Mouse (Mus musculus) stomach, postnatal 0 days (tissue): Measurements from ENCODE around the gene Ddn. TPM values are rescaled to one million over a fixed set of nuclear protein-coding genes. Genes with fewer than 3 reads are reported as not detected.

Experiments used
- ATAC-seq: fragments of 200-750 bp; cut with Nextera tagmentation; 2 replicates; pipeline ENCODE4 v1.8.0; 2017; ENCODE audit not compliant: low FRiP score, low TSS enrichment
- DNase-seq: peaks from one replicate; pipeline ENCODE4 v3.0.0-alpha.2; 2016; ENCODE audit warnings: low spot score
- H3K27ac ChIP-seq: fragments of 300-500 bp; sonication (generic); replicated peaks from 2 replicates; pipeline ENCODE4 v1.5.1; 2014; ENCODE audit warnings: mild to moderate bottlenecking, control low read depth
- H3K27me3 ChIP-seq: fragments of 300-500 bp; sonication (generic); 2 replicates; pipeline ENCODE4 v1.6.1; 2014; ENCODE audit warnings: low read length; ENCODE audit not compliant: control insufficient read depth, insufficient read depth
- H3K36me3 ChIP-seq: fragments of 300-500 bp; sonication (generic); 2 replicates; pipeline ENCODE4 v1.6.1; 2014; ENCODE audit warnings: low read length, mixed read lengths; ENCODE audit not compliant: control insufficient read depth, insufficient read depth
- H3K4me1 ChIP-seq: fragments of 300-500 bp; sonication (generic); replicated peaks from 2 replicates; pipeline ENCODE4 v1.6.1; 2014; ENCODE audit warnings: antibody characterized with exemption; ENCODE audit not compliant: control insufficient read depth, insufficient read depth
- H3K4me2 ChIP-seq: fragments of 300-500 bp; sonication (generic); replicated peaks from 2 replicates; pipeline ENCODE4 v1.6.1; 2014; ENCODE audit warnings: low read depth, mild to moderate bottlenecking, control low read depth, moderate library complexity
- H3K4me3 ChIP-seq: fragments of 300-500 bp; sonication (generic); 2 replicates; pipeline ENCODE4 v1.5.1; 2014; ENCODE audit warnings: low read depth, low read length, control low read depth
- H3K9ac ChIP-seq: fragments of 300-500 bp; sonication (generic); 2 replicates; pipeline ENCODE4 v1.6.1; 2014; ENCODE audit warnings: mild to moderate bottlenecking, low read length, control low read depth, mixed read lengths
- H3K9me3 ChIP-seq: fragments of 300-500 bp; sonication (generic); 2 replicates; pipeline ENCODE4 v1.6.1; 2016; ENCODE audit warnings: low read length; ENCODE audit not compliant: control insufficient read depth
- CTCF ChIP-seq: IDR thresholded peaks from 2 replicates; pipeline ENCODE4 v1.5.1; 2016; ENCODE audit warnings: antibody characterized with exemption, low read depth, mild to moderate bottlenecking, moderate library complexity
- EP300 ChIP-seq: optimal IDR thresholded peaks from 2 replicates; pipeline ENCODE3; 2016; ENCODE audit warnings: antibody characterized with exemption
- WGBS: fragments of 180-500 bp; shearing (Covaris S2); extraction: QIAGEN DNeasy Blood & Tissue Kit; methylation state at CpG from one replicate; pipeline ENCODE4 v1.1.7; 2014; 5-methylcytosine and 5-hydroxymethylcytosine counted together
- polyA plus RNA-seq: library from polyadenylated mRNA; unstranded; fragments of >200 nt; fragmentation: Nextera tagmentation; extraction: Ambion mirVana; gene quantifications from 2 replicates; pipeline ENCODE4 v1.2.1, GENCODE M21; 2015

Gene Ddn
- polyA plus RNA-seq, 1 experiment from 2014 or later = not detected

- DNase-seq = no peak
- H3K4me2 ChIP-seq = no peak overlapping the region
- TF ChIP-seq CTCF (no peak), EP300 (no peak)
- no peaks in the 10 kb centered on the region; the same call in 1 of the 2 replicates for H3K4me1 ChIP-seq
- no peak overlapping the region for H3K27ac ChIP-seq
- no peaks in the 10 kb centered on the region for H3K27me3 ChIP-seq
- 89% methylated on average over 7 of the region's 7 CpGs for WGBS
- no peak for ATAC-seq
- no peaks in the 10 kb centered on the region for H3K36me3 ChIP-seq
- no peaks in the 10 kb centered on the region for H3K9me3 ChIP-seq
- no peak overlapping the region for H3K4me3 ChIP-seq
- no peak overlapping the region for H3K9ac ChIP-seq
Observed at GRCm38 (mm10) chr15:98827611-98828011, 18.3 kb upstream of the Ddn start.

GRCm38 (mm10) chr15:98823434-98823833, 14.1 kb upstream of the Ddn start:
- Histone ChIP-seq H3K27ac (no peak overlapping the region), H3K27me3 (no peaks in the 10 kb centered on the region), H3K9ac (no peak overlapping the region), H3K4me3 (no peak overlapping the region), H3K36me3 (peaks cover 4% of the 10 kb centered on the region), H3K4me2 (no peak overlapping the region), H3K9me3 (no peaks in the 10 kb centered on the region), H3K4me1 (no peaks in the 10 kb centered on the region)
- no peak for ATAC-seq
- WGBS = 79% methylated on average over 3 of the region's 3 CpGs
- TF ChIP-seq EP300 (no peak), CTCF (peak; percentile 48)
- no peak for DNase-seq

GRCm38 (mm10) chr15:98822147-98822546, 12.9 kb upstream of the Ddn start:
- peaks cover 5% of the 10 kb centered on the region for H3K36me3 ChIP-seq
- TF ChIP-seq EP300 = no peak
- no peak for TF ChIP-seq CTCF
- 76% methylated on average over 5 of the region's 5 CpGs for WGBS

GRCm38 (mm10) chr15:98821403-98821802, 12.1 kb upstream of the Ddn start:
- Histone ChIP-seq H3K9me3 (no peaks in the 10 kb centered on the region), H3K36me3 (peaks cover 5% of the 10 kb centered on the region), H3K4me2 (no peak overlapping the region), H3K4me1 (no peaks in the 10 kb centered on the region), H3K4me3 (no peak overlapping the region), H3K27ac (no peak overlapping the region), H3K27me3 (no peaks in the 10 kb centered on the region), H3K9ac (no peak overlapping the region)
- TF ChIP-seq CTCF = peak; percentile 56
- no peak for TF ChIP-seq EP300
- WGBS = 48% methylated on average over 10 of the region's 10 CpGs
- DNase-seq (no peak), ATAC-seq (no peak)

More at GRCm38 (mm10) chr15:98822147-98822546, 12.9 kb upstream of the Ddn start:
- Histone ChIP-seq H3K9me3 (no peaks in the 10 kb centered on the region), H3K27ac (no peak overlapping the region), H3K4me2 (no peak overlapping the region), H3K4me3 (no peak overlapping the region), H3K4me1 (no peaks in the 10 kb centered on the region), H3K27me3 (no peaks in the 10 kb centered on the region), H3K9ac (no peak overlapping the region)
- DNase-seq (no peak), ATAC-seq (no peak)

- Histone ChIP-seq H3K36me3 (peaks cover 5% of the 10 kb centered on the region), H3K4me1 (no peaks in the 10 kb centered on the region), H3K27ac (no peak overlapping the region), H3K4me3 (no peak overlapping the region), H3K27me3 (no peaks in the 10 kb centered on the region), H3K9ac (no peak overlapping the region), H3K4me2 (no peak overlapping the region), H3K9me3 (no peaks in the 10 kb centered on the region)
- no peak for DNase-seq
- ATAC-seq = no peak
- WGBS = 73% methylated on average over 4 of the region's 4 CpGs
- TF ChIP-seq EP300 (no peak), CTCF (no peak)
Observed at GRCm38 (mm10) chr15:98820937-98821336, 11.6 kb upstream of the Ddn start.

- H3K4me2 ChIP-seq = no peak overlapping the region
- H3K4me3 ChIP-seq = no peak overlapping the region
- TF ChIP-seq EP300 (no peak), CTCF (0 out of 2 replicates have a peak, but pooled peaks have one; percentile 10)
- H3K9me3 ChIP-seq = no peaks in the 10 kb centered on the region
- H3K27ac ChIP-seq = no peak overlapping the region
- no peak for DNase-seq
- peaks cover 12% of the 10 kb centered on the region for H3K36me3 ChIP-seq
- no peaks in the 10 kb centered on the region for H3K4me1 ChIP-seq
- H3K27me3 ChIP-seq = no peaks in the 10 kb centered on the region
- H3K9ac ChIP-seq = no peak overlapping the region
- no peak for ATAC-seq
- 91% methylated on average over 7 of the region's 7 CpGs for WGBS
Observed at GRCm38 (mm10) chr15:98818171-98818570, 8.9 kb upstream of the Ddn start.
